Mouse (Mus musculus): Measurements from ENCODE around the gene Ube3b.
A peak's percentile ranks its signal among the peaks of the same experiment; 100 is the strongest.

Ube3b gene

DNA sequence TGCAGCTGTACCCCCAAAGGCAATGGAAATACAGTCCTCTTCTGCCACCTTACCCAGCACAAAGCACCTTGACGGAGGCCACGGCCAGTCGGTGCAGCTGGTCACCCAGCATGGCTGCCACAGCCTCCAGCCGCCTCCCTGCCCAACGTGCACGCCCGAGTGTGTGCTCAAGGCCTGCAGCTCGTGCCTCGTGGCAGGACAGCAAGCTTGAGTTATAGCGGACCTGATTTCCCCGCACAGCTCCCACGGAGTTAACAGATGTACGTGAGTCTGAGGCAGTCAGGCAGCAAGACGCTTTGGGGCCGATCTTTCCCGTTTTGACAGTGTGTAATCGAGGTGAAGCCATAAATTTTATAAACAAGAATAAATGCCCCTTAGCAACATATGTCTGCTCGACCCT lies 48.2 kb downstream of the Ube3b start:
- DNase-seq, result no peak

GRCm38 (mm10) chr5:114429781-114430180 lies 49.4 kb downstream of the Ube3b start:
- no peak for DNase-seq

GRCm38 (mm10) chr5:114434359-114434758 lies 54.0 kb downstream of the Ube3b start:
- no peak for DNase-seq

DNA sequence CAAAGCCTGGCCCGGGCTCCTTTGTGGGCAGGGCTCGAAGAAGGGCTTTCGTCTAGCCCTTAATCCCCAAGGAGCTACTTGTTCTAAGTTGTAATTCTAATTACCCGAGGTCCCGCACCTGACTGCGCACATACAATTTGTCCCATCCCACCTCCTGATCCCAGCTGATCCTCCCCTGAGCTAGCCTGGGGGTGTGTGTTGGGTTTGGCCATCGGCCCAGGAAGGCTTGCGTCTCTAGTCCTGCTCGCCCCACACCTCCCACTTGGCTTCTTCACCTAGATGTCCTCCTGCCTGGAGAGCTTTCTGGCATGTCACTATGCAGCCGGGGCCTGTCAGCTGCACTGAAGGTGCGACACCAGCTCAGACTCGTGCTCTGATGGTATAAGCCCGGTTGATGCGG lies 55.2 kb downstream of the Ube3b start:
- DNase-seq, result no peak

GRCm38 (mm10) chr5:114443566-114444367 lies 63.4 kb downstream of the Ube3b start, which contains the start of the genes Mmab and Mvk:
Mmab (minus strand) TSS chr5:114444060.
Mvk (plus strand) TSS chr5:114444269.
- peak; percentile 97 for DNase-seq

- DNase-seq, result no peak
Measured at GRCm38 (mm10) chr5:114444368-114444692, 63.9 kb downstream of the Ube3b start.

- no peak for DNase-seq
Measured at GRCm38 (mm10) chr5:114449011-114449410, 68.6 kb downstream of the Ube3b start.

DNA sequence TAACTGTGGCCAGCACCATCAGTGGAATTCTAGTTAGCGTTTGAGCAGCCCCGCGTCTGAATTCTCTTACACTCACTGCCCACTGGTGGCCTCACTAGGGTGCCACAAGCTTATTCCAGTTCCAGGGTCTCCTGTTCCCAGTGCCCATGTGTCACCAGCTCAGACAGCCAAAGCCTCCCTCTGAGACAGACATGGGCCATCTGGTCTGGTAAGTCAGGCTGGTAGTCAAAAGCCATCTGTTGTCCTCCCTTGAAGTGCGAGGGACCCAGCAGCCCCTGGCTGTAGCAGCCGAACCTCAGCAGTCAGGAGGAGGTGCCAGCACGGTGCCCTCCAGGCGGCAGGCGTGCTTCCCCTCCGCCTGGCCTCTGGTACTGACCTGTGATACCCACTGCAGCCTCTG lies 75.9 kb downstream of the Ube3b start:
- DNase-seq, result peak; percentile 76

DNA sequence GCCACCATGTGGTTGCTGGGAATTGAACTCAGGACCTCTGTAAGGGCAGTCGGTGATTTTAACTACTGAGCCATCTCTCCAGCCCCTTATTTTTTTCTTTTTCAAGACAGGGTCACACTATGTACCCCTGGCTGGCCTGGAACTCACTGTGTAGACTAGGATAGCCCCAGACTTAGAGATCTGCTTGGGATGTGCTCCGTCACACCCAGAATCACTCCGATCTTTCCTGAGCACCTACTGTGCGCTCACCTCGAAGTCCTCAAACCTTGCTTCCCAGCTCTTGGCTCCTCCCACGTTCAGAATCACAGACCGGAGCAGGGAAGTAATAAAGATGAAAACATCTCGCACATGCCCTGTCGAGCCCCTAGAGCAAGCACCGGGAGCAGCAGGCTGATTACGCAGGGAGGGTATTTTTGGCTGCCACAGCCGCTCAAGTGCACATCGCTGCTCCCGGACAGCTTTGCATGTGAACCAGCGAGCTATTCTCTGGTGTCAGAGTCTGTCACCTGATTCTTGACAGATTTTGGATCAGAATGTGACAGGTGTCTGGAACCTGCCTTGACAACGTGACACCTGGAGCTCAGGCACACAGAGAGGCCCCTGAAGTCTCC lies 76.7 kb downstream of the Ube3b start:
- no peak for DNase-seq

GRCm38 (mm10) chr5:114461238-114461637 lies 80.8 kb downstream of the Ube3b start:
- DNase-seq, result peak; percentile 72

DNA sequence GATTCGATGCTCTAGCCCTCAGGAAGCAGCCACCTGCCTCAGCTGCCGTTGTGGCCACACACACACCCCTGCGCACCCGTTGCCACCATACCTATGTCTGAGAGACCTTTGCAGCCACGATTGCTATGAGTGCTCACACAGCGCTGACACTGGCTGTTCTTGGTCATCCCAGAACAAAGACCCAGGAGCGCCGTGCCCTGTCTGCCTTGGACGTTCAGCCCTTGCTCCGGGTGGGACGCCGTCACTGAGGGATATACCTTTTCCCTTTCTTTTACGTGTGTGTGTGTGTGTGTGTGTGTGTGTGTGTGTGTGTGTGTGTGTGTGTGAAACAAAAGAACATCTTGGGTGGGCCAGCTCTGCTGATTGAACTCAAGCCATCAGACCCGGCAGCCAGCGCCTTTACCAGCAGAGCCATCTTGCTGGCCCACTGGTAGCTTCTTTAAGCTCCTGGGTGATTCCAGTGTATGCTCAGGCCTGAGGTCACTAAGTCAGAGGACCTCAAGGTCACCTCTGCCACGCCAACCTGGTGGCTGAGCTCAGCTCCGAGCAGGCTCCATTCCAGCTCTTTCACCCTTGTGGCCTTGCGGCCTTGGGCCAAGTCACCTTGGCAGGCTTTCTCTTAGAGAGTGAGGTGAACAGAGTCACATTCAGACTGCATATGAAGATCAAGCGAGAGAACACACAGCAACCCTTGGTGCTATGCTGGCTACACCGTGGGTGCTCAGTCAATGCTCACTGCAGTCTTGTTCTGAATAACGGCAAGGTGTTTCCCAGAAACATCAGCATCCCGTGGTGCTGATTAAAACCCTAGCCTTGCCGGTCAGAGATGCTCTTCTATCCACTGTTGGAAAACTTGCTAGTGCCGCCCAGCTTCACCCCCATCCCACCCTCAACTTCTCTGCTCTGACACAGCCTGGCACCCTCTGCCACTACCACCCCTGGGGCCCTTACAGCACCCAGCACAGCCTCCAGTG lies 81.9 kb downstream of the Ube3b start:
- no peak for DNase-seq

DNA sequence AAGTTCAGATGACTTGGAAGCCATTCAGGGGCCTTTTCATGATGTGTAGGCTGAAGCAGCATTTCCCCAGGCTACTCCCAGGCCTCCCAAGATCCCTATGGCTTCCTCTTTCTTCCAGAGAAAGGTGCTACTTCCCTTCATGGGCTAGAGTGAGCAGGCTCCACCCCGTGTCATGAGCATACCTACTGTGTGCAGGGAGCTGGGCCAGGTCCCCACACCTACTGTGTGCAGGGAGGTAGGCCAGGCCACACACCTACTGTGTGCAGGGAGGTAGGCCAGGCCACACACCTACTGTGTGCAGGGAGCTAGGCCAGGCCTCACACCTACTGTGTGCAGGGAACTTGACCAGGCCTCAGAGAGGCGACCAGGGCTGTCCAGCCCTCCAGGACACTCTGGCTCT lies 84.2 kb downstream of the Ube3b start:
- no peak for DNase-seq

DNA sequence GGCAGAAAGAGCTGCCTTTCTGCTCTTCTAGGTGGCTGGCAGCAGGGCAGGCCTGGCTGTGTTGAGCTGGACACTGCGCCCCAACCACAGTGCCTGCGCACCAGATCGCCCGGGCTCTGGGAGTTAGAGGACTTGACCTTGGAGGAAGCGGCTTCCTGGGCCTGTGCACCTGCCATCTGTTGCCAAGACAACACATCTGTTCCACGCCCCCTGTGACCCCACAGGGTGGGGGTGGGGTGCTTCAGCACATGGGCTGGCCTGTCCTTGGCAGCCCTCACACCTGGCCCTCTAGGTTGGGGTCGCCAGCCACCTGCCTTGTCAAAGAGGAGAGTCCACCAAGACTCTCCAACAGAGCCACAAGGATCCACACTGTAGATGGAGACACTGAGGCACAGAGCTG lies 85.2 kb downstream of the Ube3b start:
- no peak for DNase-seq

- DNase-seq, result no peak
Measured at GRCm38 (mm10) chr5:114467019-114467418, 86.6 kb downstream of the Ube3b start.

DNA sequence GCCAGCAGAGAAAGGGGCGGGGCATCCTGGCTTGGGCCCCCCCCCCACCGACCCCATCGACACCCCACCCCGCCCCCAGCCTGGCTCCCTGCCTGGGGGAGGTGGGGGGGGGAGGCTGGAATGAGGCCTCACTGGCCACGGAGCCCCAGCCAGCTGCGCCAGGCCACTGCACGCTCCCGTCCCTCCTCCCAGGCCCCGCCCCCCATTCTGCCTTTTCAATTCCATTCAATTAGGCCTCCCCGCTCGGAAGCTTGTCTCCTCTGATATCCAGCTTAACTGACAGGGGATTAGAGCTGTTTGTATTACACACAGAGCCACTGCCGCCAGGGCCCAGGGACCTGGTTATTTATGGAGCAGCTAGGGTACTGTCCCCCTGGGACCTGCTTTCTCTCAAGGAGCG lies 87.0 kb downstream of the Ube3b start:
- no peak for DNase-seq

DNA sequence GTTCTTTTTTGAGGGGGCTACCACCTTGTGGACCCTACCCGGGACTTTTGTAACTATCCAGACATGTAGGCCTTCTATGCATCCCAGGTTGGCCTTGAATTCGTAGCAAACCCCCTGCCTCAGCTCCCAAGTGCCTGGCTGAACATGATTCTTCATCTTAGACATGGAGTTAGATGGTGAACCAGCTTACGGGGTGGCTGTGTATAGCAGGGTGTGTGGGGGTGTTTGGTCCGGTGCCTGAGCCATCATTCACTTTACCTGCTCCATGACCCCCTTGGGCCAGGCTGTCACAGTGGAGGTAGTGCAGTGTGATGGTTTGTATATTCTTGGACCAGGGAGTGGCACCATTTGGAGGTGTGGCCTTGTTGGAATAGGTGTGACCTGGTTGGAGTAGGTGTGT lies 87.6 kb downstream of the Ube3b start:
- DNase-seq, result no peak

DNA sequence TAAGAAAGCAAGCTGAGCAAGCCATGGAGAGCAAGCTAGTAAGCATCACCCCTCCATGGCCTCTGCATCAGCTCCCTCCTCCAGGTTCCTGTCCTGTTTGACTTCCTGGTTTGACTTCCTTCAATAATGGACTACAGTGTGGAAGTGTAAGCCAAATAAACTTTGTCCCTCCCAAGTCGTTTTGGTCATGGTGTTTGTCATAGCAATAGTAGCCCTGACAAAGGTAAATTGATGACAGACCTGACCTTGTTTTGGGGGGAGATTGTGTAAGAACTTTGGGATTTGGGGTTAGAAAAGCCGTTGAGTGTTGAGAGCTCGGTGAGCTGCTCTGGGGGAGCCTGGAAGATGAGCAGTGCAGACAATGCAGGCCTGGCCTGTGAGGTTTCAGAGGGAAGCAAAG lies 90.0 kb downstream of the Ube3b start:
- DNase-seq, result no peak

Data from cerebellum, adult 11 months (tissue).